Mouse (Mus musculus) heart, postnatal 0 days (tissue): ENCODE measurements around the gene Smad6.

Experiments used
- CTCF ChIP-seq: IDR thresholded peaks from 2 replicates; pipeline ENCODE4 v1.5.1; 2016; ENCODE audit warnings: antibody characterized with exemption, control low read depth, low read depth
- EP300 ChIP-seq: IDR thresholded peaks from 2 replicates; pipeline ENCODE4 v1.6.1; 2016; ENCODE audit warnings: antibody characterized with exemption, low read depth

DNA sequence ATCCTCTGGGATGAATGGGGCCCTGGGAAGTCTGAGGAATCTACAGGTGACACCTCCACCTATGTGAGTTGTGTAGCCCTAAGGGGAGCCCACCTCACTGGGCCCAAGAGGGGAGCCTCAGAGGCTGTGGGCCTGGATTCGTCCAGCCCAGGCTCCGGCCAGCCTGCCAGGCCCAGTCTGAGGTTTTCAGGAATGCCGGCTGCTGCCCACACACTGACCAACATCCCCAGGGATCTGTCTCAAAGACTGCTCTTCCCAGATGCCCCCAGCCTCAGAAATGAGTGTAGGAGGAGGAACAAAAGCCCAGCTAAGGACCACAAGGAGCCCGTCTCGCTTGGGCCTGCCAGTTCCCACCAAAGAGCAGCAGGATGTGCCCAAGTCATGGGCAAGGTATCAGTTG lies 45.9 kb upstream of the Smad6 start:
- no peak for TF ChIP-seq CTCF
- TF ChIP-seq EP300 = no peak
